Mouse (Mus musculus) lung, adult 2 months (tissue): ENCODE results near the gene 2700049A03Rik.

Source experiments
- CTCF ChIP-seq: fragments of 200-500 bp; IDR thresholded peaks from 2 replicates; pipeline ENCODE4 v1.5.1; 2011; ENCODE audit warnings: mild to moderate bottlenecking, low read length, control low read depth; ENCODE audit not compliant: insufficient read depth
- POLR2A ChIP-seq: fragments of 200-500 bp; IDR thresholded peaks from 2 replicates; pipeline ENCODE4 v1.6.1; 2011; ENCODE audit warnings: low read depth, mild to moderate bottlenecking, control low read depth, low read length, borderline replicate concordance; ENCODE audit errors: extremely low read depth

GRCm38 (mm10) chr12:71233426-71233825 is 96.8 kb downstream of the 2700049A03Rik start:
- TF ChIP-seq POLR2A (no peak), CTCF (no peak)
